Mouse (Mus musculus): ENCODE data around the gene Fam169a.

DNA sequence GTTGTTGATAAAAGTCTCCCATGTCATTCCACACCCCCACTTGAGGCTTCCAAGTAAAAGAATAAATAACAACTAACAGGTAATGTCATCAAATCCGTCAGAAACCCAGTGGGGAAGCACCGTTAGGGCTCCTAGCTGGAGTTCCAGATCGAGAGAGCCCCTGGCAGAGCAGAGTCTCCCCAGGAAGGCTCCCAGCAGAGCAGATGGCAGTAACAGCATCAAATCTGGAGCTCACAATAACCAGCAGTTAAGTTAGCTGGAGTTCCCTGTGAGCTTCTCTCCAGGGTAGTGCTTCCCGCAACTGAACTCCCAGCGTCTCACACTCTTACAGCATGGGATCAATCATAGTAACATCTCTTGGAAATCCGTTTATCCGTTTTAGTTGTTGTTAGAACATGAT is 37.9 kb downstream of the Fam169a start:
- TF ChIP-seq CTCF (IDR thresholded peaks at IDR 0.05; ENCODE audit: low read depth) (no peak), EP300 (optimal IDR thresholded peaks at IDR 0.05) (no peak)
